Mouse (Mus musculus) thymus, adult 2 months (tissue): Measurements from ENCODE around the gene Itga10. TPM values are rescaled to one million over a fixed set of nuclear protein-coding genes. Genes with fewer than 3 reads are reported as not detected.

Source experiments
- DNase-seq: peaks from one replicate; pipeline ENCODE4 v3.0.0; 2021
- H3K27ac ChIP-seq: fragments of 200-500 bp; 2 replicates; pipeline ENCODE4 v1.5.1; 2012; ENCODE audit warnings: low read length, control low read depth; ENCODE audit not compliant: control insufficient read depth, insufficient read depth
- H3K27me3 ChIP-seq: fragments of 200-500 bp; 2 replicates; pipeline ENCODE4 v1.6.1; 2012; ENCODE audit warnings: mild to moderate bottlenecking, low read length, moderate library complexity, mixed read lengths; ENCODE audit not compliant: control insufficient read depth, insufficient read depth
- H3K36me3 ChIP-seq: fragments of 200-500 bp; 2 replicates; pipeline ENCODE4 v1.6.1; 2012; ENCODE audit warnings: mild to moderate bottlenecking, low read length, moderate library complexity; ENCODE audit not compliant: control insufficient read depth, insufficient read depth
- H3K4me1 ChIP-seq: fragments of 200-500 bp; replicated peaks from 2 replicates; pipeline ENCODE4 v1.6.1; 2012; ENCODE audit warnings: low read length; ENCODE audit not compliant: control insufficient read depth, insufficient read depth
- H3K4me3 ChIP-seq: fragments of 200-500 bp; 2 replicates; pipeline ENCODE4 v1.5.1; 2012; ENCODE audit warnings: mild to moderate bottlenecking, low read length, control low read depth, moderate library complexity; ENCODE audit not compliant: control insufficient read depth, insufficient read depth
- CTCF ChIP-seq: fragments of 200-500 bp; IDR thresholded peaks from 2 replicates; pipeline ENCODE4 v1.5.1; 2012; ENCODE audit warnings: mild to moderate bottlenecking, control low read depth, low read length, moderate library complexity, borderline replicate concordance; ENCODE audit not compliant: control insufficient read depth, poor library complexity, insufficient read depth; ENCODE audit errors: extremely low read depth
- POLR2A ChIP-seq: fragments of 200-500 bp; IDR thresholded peaks from 2 replicates; pipeline ENCODE4 v1.6.1; 2012; ENCODE audit warnings: mild to moderate bottlenecking, low read length, control low read depth, moderate library complexity; ENCODE audit not compliant: control insufficient read depth, poor library complexity, insufficient read depth; ENCODE audit errors: extremely low read depth
- WGBS: fragments of 180-500 bp; shearing (Covaris S2); methylation state at CpG from one replicate; pipeline ENCODE4 v1.1.7; 2018; 5-methylcytosine and 5-hydroxymethylcytosine counted together
- polyA plus RNA-seq: library from polyadenylated mRNA; depleted of rRNA; stranded (reverse); fragments of >200 nt; gene quantifications from 2 replicates; pipeline ENCODE4 v1.2.3, GENCODE M21; 2012

Gene Itga10
- polyA plus RNA-seq, 1 experiment: 3.0 TPM

- Histone ChIP-seq H3K4me3 (no peak overlapping the region), H3K4me1 (no peaks in the 10 kb centered on the region), H3K27ac (no peak overlapping the region), H3K27me3 (no peaks in the 10 kb centered on the region; the same call in 1 of the 2 replicates), H3K36me3 (no peaks in the 10 kb centered on the region)
- DNase-seq: no peak
- WGBS: 95% methylated on average over 4 of the region's 4 CpGs
- TF ChIP-seq POLR2A: no peak
- TF ChIP-seq CTCF: no peak
These were observed 38.8 kb upstream of the Itga10 start for GRCm38 (mm10) chr3:96606618-96607017.

DNA sequence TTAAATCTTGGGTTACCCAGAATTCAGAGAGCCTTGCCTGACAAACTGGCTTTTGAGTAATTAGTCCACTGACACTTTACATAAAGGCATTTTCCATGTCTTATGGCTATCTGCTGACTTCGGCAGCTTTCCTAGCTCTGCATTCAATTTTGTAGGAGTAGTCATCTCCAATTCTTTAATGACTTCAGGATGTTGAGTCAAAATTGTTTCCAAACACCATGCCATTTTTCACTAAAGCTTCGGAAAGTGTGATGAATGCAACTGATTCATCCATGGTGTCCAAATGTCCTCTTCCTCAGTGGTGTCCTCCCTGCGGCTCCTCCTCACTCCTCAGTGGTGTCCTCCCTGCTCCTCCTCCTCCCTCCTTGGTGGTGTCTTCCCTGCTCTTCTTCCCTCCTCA, 27.4 kb upstream of the Itga10 start:
- no peaks in the 10 kb centered on the region for H3K4me1 ChIP-seq
- TF ChIP-seq POLR2A (no peak), CTCF (no peak)
- H3K36me3 ChIP-seq: no peaks in the 10 kb centered on the region; the same call in 1 of the 2 replicates
- 96% methylated on average over 3 of the region's 3 CpGs for WGBS
- no peak overlapping the region for H3K4me3 ChIP-seq
- DNase-seq: no peak
- no peak overlapping the region for H3K27ac ChIP-seq
- no peaks in the 10 kb centered on the region for H3K27me3 ChIP-seq

DNA sequence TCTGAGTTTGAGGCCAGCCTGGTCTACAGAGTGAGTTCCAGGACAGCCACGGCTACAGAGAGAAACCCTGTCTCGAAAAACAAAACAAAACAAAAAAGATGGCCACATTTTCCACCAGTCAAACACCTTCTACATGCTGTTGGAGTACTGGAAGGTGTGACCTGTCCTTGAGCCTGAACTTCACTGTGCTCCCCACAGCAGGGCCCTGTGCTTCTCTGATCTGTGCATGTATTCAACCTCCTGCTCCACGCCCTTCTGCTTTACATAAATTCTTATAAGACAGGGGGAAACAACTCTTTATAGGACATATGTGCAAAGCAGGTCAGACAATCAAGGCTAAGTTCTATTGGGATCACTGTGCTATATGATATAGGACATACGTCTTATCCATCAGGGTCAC, 22.2 kb upstream of the Itga10 start:
- Histone ChIP-seq H3K4me3 (no peak overlapping the region), H3K4me1 (no peaks in the 10 kb centered on the region), H3K36me3 (no peaks in the 10 kb centered on the region; the same call in 1 of the 2 replicates), H3K27me3 (no peaks in the 10 kb centered on the region), H3K27ac (no peak overlapping the region)
- no peak for DNase-seq
- 97% methylated on average over 4 of the region's 4 CpGs for WGBS
- TF ChIP-seq CTCF (no peak), POLR2A (no peak)

GRCm38 (mm10) chr3:96629729-96630600, 15.4 kb upstream of the Itga10 start, which contains the start of gene Rbm8a:
Rbm8a (plus strand) TSS chr3:96629933.
- peak; percentile 84 for TF ChIP-seq POLR2A
- peak; percentile 36; the same call in 1 of the 2 replicates for TF ChIP-seq CTCF
- peak within 1 kb of the TSS; percentile 95 for H3K4me3 ChIP-seq
- under 1% methylated on average over 48 of the region's 48 CpGs for WGBS
- no peaks in the 10 kb centered on the region for H3K27me3 ChIP-seq
- H3K36me3 ChIP-seq: peaks cover 5% of the 10 kb centered on the region; the same call in 1 of the 2 replicates
- no peak within 1 kb of the TSS for H3K27ac ChIP-seq
- peak; percentile 95 for DNase-seq
- peaks cover 13% of the 10 kb centered on the region for H3K4me1 ChIP-seq

DNA sequence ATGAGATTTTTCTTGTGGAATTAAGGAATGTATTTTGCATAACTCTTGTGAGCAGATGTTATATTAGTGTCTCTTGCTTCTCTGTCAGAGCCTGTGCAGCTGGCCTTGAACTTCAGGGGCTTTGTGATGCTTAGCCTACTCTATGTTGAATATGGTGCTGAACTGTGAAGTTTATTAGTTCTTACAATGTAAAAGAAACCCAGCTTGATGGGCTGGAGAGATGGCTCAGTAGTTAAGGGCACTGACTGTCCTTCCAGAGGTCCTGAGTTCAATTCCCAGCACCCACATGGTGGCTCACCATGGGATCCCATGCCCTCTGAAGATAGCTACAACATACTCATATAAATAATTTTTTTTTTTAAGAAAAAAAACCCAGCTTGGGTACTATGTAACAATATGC, 13.3 kb upstream of the Itga10 start:
- Histone ChIP-seq H3K27ac (no peak overlapping the region), H3K4me1 (peaks cover 19% of the 10 kb centered on the region), H3K36me3 (peaks cover 5% of the 10 kb centered on the region; the same call in 1 of the 2 replicates), H3K4me3 (no peak overlapping the region), H3K27me3 (no peaks in the 10 kb centered on the region)
- TF ChIP-seq CTCF (no peak), POLR2A (no peak)
- no peak for DNase-seq

- no peak overlapping the region for H3K27ac ChIP-seq
- 78% methylated on average over 1 of the region's 1 CpGs for WGBS
- H3K36me3 ChIP-seq: peaks cover 5% of the 10 kb centered on the region; the same call in 1 of the 2 replicates
- H3K27me3 ChIP-seq: no peaks in the 10 kb centered on the region
- TF ChIP-seq CTCF: no peak
- no peak for TF ChIP-seq POLR2A
- DNase-seq: no peak
- peaks cover 18% of the 10 kb centered on the region for H3K4me1 ChIP-seq
- no peak overlapping the region for H3K4me3 ChIP-seq
These were observed 11.4 kb upstream of the Itga10 start for GRCm38 (mm10) chr3:96634015-96634414.

DNA sequence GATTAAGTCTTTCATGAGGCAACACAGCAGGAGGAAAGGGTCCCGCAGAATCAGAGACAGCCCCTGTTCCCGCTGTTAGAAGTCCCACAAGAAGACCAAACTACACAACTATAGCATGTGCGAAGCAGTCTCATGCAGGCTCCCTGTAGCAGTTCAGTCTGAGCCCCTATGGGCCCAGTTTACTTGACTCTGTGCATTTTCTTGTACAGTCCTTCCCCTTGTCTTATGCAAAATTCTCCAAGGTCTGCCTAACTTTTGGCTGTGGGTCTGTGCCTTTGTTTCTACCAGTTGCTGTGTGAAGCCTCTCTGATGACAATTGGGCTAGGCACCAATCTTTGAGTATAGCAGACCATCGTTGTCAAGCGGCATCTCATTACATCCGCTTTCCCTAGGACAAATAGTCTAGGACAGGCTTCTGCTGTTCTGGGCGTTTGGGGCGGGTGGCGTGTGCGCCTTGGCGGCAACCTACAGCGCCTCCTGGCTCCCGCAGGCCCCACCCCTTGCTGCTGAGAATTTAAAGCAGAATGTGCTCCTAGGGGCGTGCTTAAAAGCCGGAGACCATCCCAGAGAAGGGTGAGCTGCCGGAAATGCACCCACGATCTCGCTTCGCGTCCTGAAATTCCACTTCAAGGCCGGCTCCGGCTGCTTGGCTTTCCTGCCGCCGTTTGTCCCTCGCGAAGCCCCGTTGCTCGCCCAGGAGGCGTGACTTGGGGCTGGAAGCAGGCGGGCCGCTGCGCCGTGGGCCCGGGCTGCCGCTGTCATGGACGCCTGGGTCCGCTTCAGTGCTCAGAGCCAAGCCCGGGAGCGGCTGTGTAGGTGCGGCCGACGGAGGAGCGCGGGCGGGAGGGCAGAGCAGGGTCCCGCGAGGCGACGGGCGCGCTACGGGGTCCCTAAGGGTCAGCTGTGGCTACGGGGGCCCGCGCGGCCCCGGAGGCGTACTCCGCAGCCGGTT, 10.2 kb upstream of the Itga10 start, which contains the start of the genes Pex11b and Gm42957:
Gene Pex11b (plus strand): TSS at position 449 of the 952 bp plus-strand sequence.
Gene Gm42957 (plus strand): TSS at position 547 of the 952 bp plus-strand sequence.
- Histone ChIP-seq H3K36me3 (peaks cover 5% of the 10 kb centered on the region; the same call in 1 of the 2 replicates), H3K4me3 (peak within 1 kb of the TSS; percentile 74), H3K27ac (peak within 1 kb of the TSS; percentile 0; the same call in 1 of the 2 replicates), H3K27me3 (no peaks in the 10 kb centered on the region), H3K4me1 (peaks cover 13% of the 10 kb centered on the region)
- WGBS: 4% methylated on average over 60 of the region's 60 CpGs
- DNase-seq: peak; percentile 86
- TF ChIP-seq CTCF (peak; percentile 55; the same call in 1 of the 2 replicates), POLR2A (peak; percentile 49; the same call in 1 of the 2 replicates)
